ENCODE assay signal across 8 mouse cellular contexts in the genomic region with DNA sequence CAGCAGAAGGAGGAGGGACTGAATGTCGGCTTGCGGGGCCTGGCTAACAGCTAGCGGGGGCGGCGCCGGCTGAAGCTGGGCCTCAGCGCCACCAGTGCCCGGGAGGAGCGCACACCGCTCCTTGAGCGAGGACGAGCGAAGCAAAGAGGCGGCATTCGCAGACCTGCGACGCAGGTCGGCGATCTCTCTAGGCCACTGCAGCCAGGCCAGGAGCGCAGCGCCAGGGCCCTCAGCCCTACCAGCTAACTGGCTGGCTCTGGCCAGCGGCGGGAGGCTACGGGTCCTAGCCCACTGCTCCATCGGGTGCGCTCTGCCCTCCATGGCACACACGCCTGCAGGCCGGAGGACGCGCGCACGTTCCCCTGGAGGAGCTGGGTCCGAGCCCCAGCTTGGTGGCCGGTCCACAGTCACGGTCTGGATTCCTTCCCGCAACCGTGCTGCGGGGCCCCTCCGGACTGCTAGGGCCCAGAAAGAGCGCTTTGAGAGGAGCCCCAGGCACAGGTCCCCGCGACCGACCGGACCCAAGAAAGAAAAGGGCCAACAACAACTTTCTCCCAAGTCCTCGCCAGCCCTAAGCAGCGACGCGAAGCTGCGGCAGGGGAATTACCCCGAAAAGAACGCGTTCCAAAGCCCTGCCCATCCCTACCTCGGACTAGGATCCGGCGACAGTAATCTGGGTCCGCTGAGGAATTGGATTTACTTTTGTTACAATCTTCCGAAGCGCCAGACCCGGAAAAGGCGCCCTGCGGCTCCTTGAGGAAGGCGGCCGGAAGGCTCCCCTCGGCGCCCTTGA. TPM values are rescaled to one million over a fixed set of nuclear protein-coding genes. Genes with fewer than 3 reads are reported as not detected.
DNase-seq lines count a peak whose midpoint lies in the region; ATAC-seq and TF ChIP-seq lines count a peak whose summit lies in the region.

No protein-coding gene starts in this region.

- no peak overlapping the region for H3K4me3 ChIP-seq in cerebellum, adult 2 months (replicated peaks; ENCODE audit: insufficient read depth, low read depth, low read length)
- peak overlapping the region; percentile 39 for H3K4me3 ChIP-seq in forebrain, postnatal 0 days (ENCODE audit: low read depth, low read length)
- peak overlapping the region; percentile 10; the same call in 1 of the 2 replicates for H3K4me3 ChIP-seq in liver, embryonic 15.5 days (replicated peaks)

- no peak overlapping the region for H3K27ac ChIP-seq in cerebellum, adult 2 months (ENCODE audit: insufficient read depth, low read length)
- H3K27ac ChIP-seq in forebrain, postnatal 0 days (ENCODE audit: low read depth, low read length), result peak overlapping the region; percentile 47
- H3K27ac ChIP-seq in liver, embryonic 15.5 days (replicated peaks), result no peak overlapping the region

- no peaks in the 10 kb centered on the region for H3K9me3 ChIP-seq in forebrain, postnatal 0 days (ENCODE audit: low read length)
- H3K9me3 ChIP-seq in liver, embryonic 15.5 days (replicated peaks), result no peaks in the 10 kb centered on the region

- peak overlapping the region; percentile 49 for H3K4me2 ChIP-seq in forebrain, postnatal 0 days (ENCODE audit: low read depth)
- H3K4me2 ChIP-seq in liver, embryonic 15.5 days, result peak overlapping the region; percentile 36; the same call in 1 of the 2 replicates

- peak overlapping the region; percentile 54 for H3K9ac ChIP-seq in forebrain, postnatal 0 days
- no peak overlapping the region for H3K9ac ChIP-seq in liver, embryonic 15.5 days

- 2% methylated on average over 65 of the region's 65 CpGs for WGBS in cerebellum, adult 2 months
- WGBS in forebrain, postnatal 0 days, result 2% methylated on average over 65 of the region's 65 CpGs
- under 1% methylated on average over 65 of the region's 65 CpGs for WGBS in liver, embryonic 15.5 days (ENCODE audit: insufficient replicate concordance)

- peak; percentile 25 to 42 for DNase-seq in cerebellum, postnatal 10 days
- DNase-seq in cerebellum, adult 2 months, result no peak
- DNase-seq in ES-CJ7 (ENCODE audit: low read depth, low spot score), result peak; percentile 35
- DNase-seq in forebrain, postnatal 0 days, result peak; percentile 46
- DNase-seq in c-Kit-positive CD71-positive TER-119-positive erythroid progenitor cells, embryonic 14.5 days (ENCODE audit: low spot score), result no peak
- DNase-seq in layer of hippocampus, adult 8-10 months (ENCODE audit: low spot score in 2 of 2), result no peak
- no peak for DNase-seq in cerebellum, adult 18-20 months

- H3K36me3 ChIP-seq in forebrain, postnatal 0 days (ENCODE audit: insufficient read depth), result no peaks in the 10 kb centered on the region
- H3K36me3 ChIP-seq in liver, embryonic 15.5 days (replicated peaks), result no peaks in the 10 kb centered on the region

- H3K4me1 ChIP-seq in cerebellum, adult 2 months (ENCODE audit: control insufficient read depth, insufficient read depth, low read length), result no peaks in the 10 kb centered on the region; the same call in 1 of the 2 replicates
- no peaks in the 10 kb centered on the region for H3K4me1 ChIP-seq in forebrain, postnatal 0 days (ENCODE audit: insufficient read depth)
- H3K4me1 ChIP-seq in liver, embryonic 15.5 days (replicated peaks), result peaks cover 6% of the 10 kb centered on the region; the same call in 1 of the 2 replicates

- peak; percentile 14; the same call in 1 of the 2 replicates for ATAC-seq in forebrain, postnatal 0 days
- no peak for ATAC-seq in liver, embryonic 15.5 days (ENCODE audit: insufficient read depth)

- peaks cover 14% of the 10 kb centered on the region; the same call in 1 of the 2 replicates for H3K27me3 ChIP-seq in cerebellum, adult 2 months (ENCODE audit: control insufficient read depth, insufficient read depth, low read length)
- peaks cover 39% of the 10 kb centered on the region for H3K27me3 ChIP-seq in forebrain, postnatal 0 days (ENCODE audit: insufficient read depth, low read length)
- H3K27me3 ChIP-seq in liver, embryonic 15.5 days, result peaks cover 100% of the 10 kb centered on the region

- TF ChIP-seq CTCF in cerebellum, adult 2 months (IDR thresholded peaks at IDR 0.05; ENCODE audit: borderline replicate concordance, insufficient read depth, low read depth, low read length), result no peak
- TF ChIP-seq CTCF in forebrain, postnatal 0 days (IDR thresholded peaks at IDR 0.05; ENCODE audit: low read depth), result no peak

- TF ChIP-seq POLR2A in cerebellum, adult 2 months (IDR thresholded peaks at IDR 0.05; ENCODE audit: borderline replicate concordance, insufficient read depth, low read length), result no peak

RNA-seq across cellular contexts. Expression of a gene that starts 0.5 kb away (rescaled TPM):
- polyA plus RNA-seq in cerebellum, adult 2 months (2012; rRNA removed), result 0.26 TPM in 1 of 2 replicates, not detected in the other
- total RNA-seq in forebrain, postnatal 0 days (2014; rRNA removed), result 4.2 and 7.2 TPM in 2 replicates
- 1.8 and 3.2 TPM in 2 replicates for polyA plus RNA-seq in forebrain, postnatal 0 days (2015; fragmentation: Nextera tagmentation; extraction: Ambion mirVana)
- polyA plus RNA-seq in liver, embryonic 15.5 days (2015; fragmentation: Nextera tagmentation; extraction: Ambion mirVana), result not detected in 2 replicates
- total RNA-seq in layer of hippocampus, adult 8-10 months (2022), result 1 to 10 TPM in 2 of 4 experiments, under 1 TPM in 1, not detected in 1; 0.86 to 1.3 (median 1.0) TPM

RNA-seq across cellular contexts. Expression of a gene that starts 49.7 kb away (rescaled TPM):
- polyA plus RNA-seq in cerebellum, adult 2 months (2012; rRNA removed), result 0.03 TPM in 1 of 2 replicates, not detected in the other
- 0.08 TPM in 1 of 2 replicates, not detected in the other for total RNA-seq in forebrain, postnatal 0 days (2014; rRNA removed)
- polyA plus RNA-seq in forebrain, postnatal 0 days (2015; fragmentation: Nextera tagmentation; extraction: Ambion mirVana), result 0.08 TPM in 1 of 2 replicates, not detected in the other
- not detected in 2 replicates for polyA plus RNA-seq in liver, embryonic 15.5 days (2015; fragmentation: Nextera tagmentation; extraction: Ambion mirVana)
- total RNA-seq in layer of hippocampus, adult 8-10 months (2022), result not detected

Comparison
In these comparisons a context has a peak if more than half of its experiments do, and no peak if none do; other contexts are left out.
1. DNase-seq: peak in cerebellum, postnatal 10 days (2 of 2), ES-CJ7 (single experiment) and forebrain, postnatal 0 days (single experiment); none in cerebellum, adult 2 months (0 of 2), c-Kit-positive CD71-positive TER-119-positive erythroid progenitor cells, embryonic 14.5 days (single experiment), layer of hippocampus, adult 8-10 months (0 of 2) and cerebellum, adult 18-20 months (0 of 2).